Mouse (Mus musculus) G1E (cell line): ENCODE results near the gene Gnai3. TPM values are rescaled to one million over a fixed set of nuclear protein-coding genes. Genes with fewer than 3 reads are reported as not detected.
A peak's percentile ranks its signal among the peaks of the same experiment; 100 is the strongest.

Source experiments
- ATAC-seq: 2 replicates; pipeline ENCODE4 v1.8.0; 2016; ENCODE audit warnings: mild to moderate bottlenecking; ENCODE audit not compliant: insufficient number of reproducible peaks, poor library complexity, low FRiP score, severe bottlenecking; ENCODE audit errors: extremely low read depth
- DNase-seq: peaks from one replicate; pipeline ENCODE4 v3.0.0; 2012; ENCODE audit warnings: low spot score
- H3K27me3 ChIP-seq: 2 replicates; pipeline ENCODE4 v1.6.1; 2012; ENCODE audit warnings: mild to moderate bottlenecking, low read length, inconsistent platforms; ENCODE audit not compliant: insufficient read depth
- H3K36me3 ChIP-seq: replicated peaks from 2 replicates; pipeline ENCODE3; 2012; ENCODE audit warnings: mild to moderate bottlenecking, inconsistent platforms
- H3K4me1 ChIP-seq: 2 replicates; pipeline ENCODE4 v1.6.1; 2012; ENCODE audit warnings: low read depth, low read length, inconsistent platforms, mixed read lengths; ENCODE audit not compliant: insufficient read depth
- H3K4me3 ChIP-seq: 2 replicates; pipeline ENCODE4 v1.5.1; 2012; ENCODE audit warnings: low read depth, mild to moderate bottlenecking, inconsistent platforms, low read length, moderate library complexity, mixed read lengths
- H3K9me3 ChIP-seq: replicated peaks from 2 replicates; pipeline ENCODE4 v1.6.1; 2012; ENCODE audit warnings: inconsistent platforms
- CTCF ChIP-seq: IDR thresholded peaks from 2 replicates; pipeline ENCODE4 v1.5.1; 2012; ENCODE audit warnings: low read depth, low read length, inconsistent platforms, mixed read lengths
- GATA1 ChIP-seq: IDR thresholded peaks from 2 replicates; pipeline ENCODE4 v1.6.1; 2012; ENCODE audit warnings: borderline replicate concordance, low read length, inconsistent platforms, mixed read lengths
- GATA2 ChIP-seq: IDR thresholded peaks from 2 replicates; pipeline ENCODE4 v1.6.1; 2012; ENCODE audit warnings: low read depth, low read length, inconsistent platforms, borderline replicate concordance
- POLR2AphosphoS5 ChIP-seq: IDR thresholded peaks from 2 replicates; pipeline ENCODE4 v1.6.1; 2012; ENCODE audit warnings: low read depth, low read length, inconsistent platforms; ENCODE audit not compliant: insufficient replicate concordance
- TAL1 ChIP-seq: conservative IDR thresholded peaks from 2 replicates; pipeline ENCODE4 v1.6.1; 2012; ENCODE audit warnings: low read depth, low read length, inconsistent platforms, mixed read lengths
- polyA plus RNA-seq: library from polyadenylated mRNA; stranded (reverse); fragments of >175 nt; gene quantifications from 2 replicates; pipeline ENCODE4 v1.2.3, GENCODE M21; 2012
- total RNA-seq, 2 experiments: library from RNA; stranded (forward) in 1 of 2; stranded (reverse) in 1 of 2; fragments of 200-1000 nt in 1 of 2; fragments of >200 nt in 1 of 2; fragmentation: Nextera tagmentation in 1 of 2; gene quantifications; 2 replicates each; pipeline ENCODE4 v1.2.3; 2014 to 2017

Gnai3 gene
- total and polyA plus RNA-seq, 3 experiments = 37.9 to 481 (median 274) TPM

DNA sequence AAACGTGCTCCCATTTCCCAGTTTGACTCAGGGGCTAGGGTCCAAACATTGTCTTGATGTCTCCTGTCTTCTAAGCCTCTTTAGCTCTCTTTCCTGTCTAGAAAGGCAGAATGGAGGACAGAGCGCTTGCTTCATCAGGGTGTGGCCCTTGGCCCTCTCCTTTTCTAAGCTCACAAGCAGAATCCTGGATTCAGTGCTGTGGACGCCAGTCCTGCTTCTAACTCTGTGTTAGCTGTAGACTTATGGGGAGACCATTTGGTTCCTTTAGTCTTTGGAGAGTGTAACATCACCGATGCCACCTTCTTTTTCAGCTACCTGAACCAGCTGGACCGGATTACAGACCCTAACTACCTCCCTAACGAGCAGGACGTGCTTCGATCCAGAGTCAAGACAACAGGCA is 48.3 kb downstream of the Gnai3 start:
- H3K9me3 ChIP-seq = no peaks in the 10 kb centered on the region
- peaks cover 35% of the 10 kb centered on the region for H3K36me3 ChIP-seq
- peaks cover 85% of the 10 kb centered on the region for H3K4me1 ChIP-seq
- H3K27me3 ChIP-seq = no peaks in the 10 kb centered on the region
- TF ChIP-seq GATA1 = no peak
- TF ChIP-seq POLR2AphosphoS5 = no peak
- TF ChIP-seq GATA2 = no peak
- TF ChIP-seq CTCF = no peak
- no peak for TF ChIP-seq TAL1
- DNase-seq (no peak), ATAC-seq (no peak)
- peak overlapping the region; percentile 31; the same call in 1 of the 2 replicates for H3K4me3 ChIP-seq

- DNase-seq (peak; percentile 74), ATAC-seq (peak; percentile 81)
- Histone ChIP-seq H3K27me3 (no peaks in the 10 kb centered on the region), H3K9me3 (no peaks in the 10 kb centered on the region), H3K4me3 (peak overlapping the region; percentile 55; the same call in 1 of the 2 replicates), H3K4me1 (peaks cover 94% of the 10 kb centered on the region), H3K36me3 (peaks cover 39% of the 10 kb centered on the region)
- TF ChIP-seq TAL1 (peak; percentile 97), GATA2 (no peak)
Measured at GRCm38 (mm10) chr3:108096726-108097125, 49.2 kb downstream of the Gnai3 start.

- ATAC-seq = peak; percentile 23
- no peak for TF ChIP-seq GATA1
- no peak for TF ChIP-seq GATA2
- TF ChIP-seq POLR2AphosphoS5 = no peak
- TF ChIP-seq CTCF = no peak
- TF ChIP-seq TAL1 = no peak
- peak; percentile 76 for DNase-seq
- H3K36me3 ChIP-seq = peaks cover 36% of the 10 kb centered on the region
- peaks cover 91% of the 10 kb centered on the region for H3K4me1 ChIP-seq
- no peaks in the 10 kb centered on the region for H3K27me3 ChIP-seq
- no peaks in the 10 kb centered on the region for H3K9me3 ChIP-seq
- peak overlapping the region; percentile 64; the same call in 1 of the 2 replicates for H3K4me3 ChIP-seq
Measured at GRCm38 (mm10) chr3:108096226-108096625, 49.7 kb downstream of the Gnai3 start.

GRCm38 (mm10) chr3:108094976-108095760 is 50.8 kb downstream of the Gnai3 start:
- Histone ChIP-seq H3K36me3 (peaks cover 35% of the 10 kb centered on the region), H3K4me1 (peaks cover 86% of the 10 kb centered on the region), H3K9me3 (no peaks in the 10 kb centered on the region), H3K4me3 (peak overlapping the region; percentile 53; the same call in 1 of the 2 replicates), H3K27me3 (no peaks in the 10 kb centered on the region)
- TF ChIP-seq GATA2 (no peak), CTCF (no peak), POLR2AphosphoS5 (no peak), GATA1 (no peak), TAL1 (no peak)
- DNase-seq = no peak
- no peak for ATAC-seq

- Histone ChIP-seq H3K36me3 (peaks cover 36% of the 10 kb centered on the region), H3K4me1 (peaks cover 86% of the 10 kb centered on the region), H3K9me3 (no peaks in the 10 kb centered on the region), H3K4me3 (no peak overlapping the region), H3K27me3 (no peaks in the 10 kb centered on the region)
- no peak for TF ChIP-seq CTCF
- no peak for TF ChIP-seq TAL1
- no peak for TF ChIP-seq POLR2AphosphoS5
- no peak for TF ChIP-seq GATA1
- ATAC-seq (no peak), DNase-seq (no peak)
Measured at GRCm38 (mm10) chr3:108094146-108094545, 51.8 kb downstream of the Gnai3 start.

- TF ChIP-seq GATA1 (no peak), POLR2AphosphoS5 (no peak), CTCF (no peak), TAL1 (no peak), GATA2 (no peak)
- Histone ChIP-seq H3K9me3 (no peaks in the 10 kb centered on the region), H3K27me3 (no peaks in the 10 kb centered on the region), H3K4me1 (peaks cover 86% of the 10 kb centered on the region), H3K36me3 (peaks cover 44% of the 10 kb centered on the region), H3K4me3 (no peak overlapping the region)
- DNase-seq (no peak), ATAC-seq (no peak)
Measured at GRCm38 (mm10) chr3:108093306-108093705, 52.6 kb downstream of the Gnai3 start.
